10 mouse cellular contexts compared by ENCODE assay signal in genomic region chr14:32073901-32074300, GRCm38 (mm10). TPM values are rescaled to one million over a fixed set of nuclear protein-coding genes. Genes with fewer than 3 reads are reported as not detected.
DNase-seq lines count a peak whose midpoint lies in the region; ATAC-seq and TF ChIP-seq lines count a peak whose summit lies in the region.
"Had no signal": no experiment of that assay in that cellular context is flagged by ENCODE, and none has a peak within 500 bp of the region (broad histone marks: within the 10 kb centered on the region; RNA-seq: fewer than 3 reads in every experiment).

No protein-coding gene starts in this region.

- no peak overlapping the region for H3K4me2 ChIP-seq in intestine, embryonic 16.5 days (ENCODE audit: low read depth, low read length)
- H3K4me2 ChIP-seq in intestine, postnatal 0 days (replicated peaks; ENCODE audit: low read depth): no peak overlapping the region
- no peak overlapping the region for H3K4me2 ChIP-seq in kidney, embryonic 14.5 days (replicated peaks; ENCODE audit: low read depth, low read length)
- H3K4me2 ChIP-seq in midbrain, embryonic 15.5 days: no peak overlapping the region
- H3K4me2 ChIP-seq: embryonic facial prominence, embryonic 15.5 days; intestine, embryonic 15.5 days had no signal

- ATAC-seq in intestine, embryonic 16.5 days: 0 out of 2 replicates have a peak, but pooled peaks have one; percentile 18
- no peak for ATAC-seq in intestine, postnatal 0 days
- peak; percentile 89 for ATAC-seq in kidney, embryonic 14.5 days (ENCODE audit: low FRiP score, low TSS enrichment)
- no peak for ATAC-seq in midbrain, embryonic 15.5 days (replicated peaks)
- ATAC-seq: intestine, embryonic 15.5 days had no signal

- no peak overlapping the region for H3K9ac ChIP-seq in intestine, embryonic 16.5 days (ENCODE audit: low read depth, low read length)
- H3K9ac ChIP-seq in intestine, postnatal 0 days (ENCODE audit: low read depth, low read length): no peak overlapping the region
- no peak overlapping the region for H3K9ac ChIP-seq in kidney, embryonic 14.5 days (ENCODE audit: low read depth, low read length)
- H3K9ac ChIP-seq in midbrain, embryonic 15.5 days: no peak overlapping the region
- H3K9ac ChIP-seq: embryonic facial prominence, embryonic 15.5 days; intestine, embryonic 15.5 days had no signal

- no peaks in the 10 kb centered on the region for H3K9me3 ChIP-seq in intestine, embryonic 16.5 days (ENCODE audit: control insufficient read depth, low read length)
- H3K9me3 ChIP-seq in intestine, postnatal 0 days (ENCODE audit: control insufficient read depth): no peaks in the 10 kb centered on the region
- no peaks in the 10 kb centered on the region for H3K9me3 ChIP-seq in kidney, embryonic 14.5 days (ENCODE audit: control insufficient read depth, low read length)
- no peaks in the 10 kb centered on the region for H3K9me3 ChIP-seq in midbrain, embryonic 15.5 days
- H3K9me3 ChIP-seq: embryonic facial prominence, embryonic 15.5 days; intestine, embryonic 15.5 days had no signal

- peaks cover 22% of the 10 kb centered on the region for H3K4me1 ChIP-seq in cerebellum, adult 2 months (ENCODE audit: control insufficient read depth, insufficient read depth, low read length)
- no peaks in the 10 kb centered on the region for H3K4me1 ChIP-seq in intestine, embryonic 16.5 days (ENCODE audit: control insufficient read depth, insufficient read depth, low read length)
- no peaks in the 10 kb centered on the region for H3K4me1 ChIP-seq in intestine, postnatal 0 days (replicated peaks; ENCODE audit: control insufficient read depth, insufficient read depth, low read length)
- H3K4me1 ChIP-seq in brown adipose tissue, adult 24 weeks (ENCODE audit: control insufficient read depth, insufficient read depth, insufficient read length, low read length): peaks cover 17% of the 10 kb centered on the region
- 0 out of 2 replicates have a peak, but pooled peaks cover 8% of the 10 kb centered on the region for H3K4me1 ChIP-seq in kidney, embryonic 14.5 days (ENCODE audit: control insufficient read depth, insufficient read depth, low read length)
- H3K4me1 ChIP-seq in midbrain, embryonic 15.5 days: no peaks in the 10 kb centered on the region
- H3K4me1 ChIP-seq: embryonic facial prominence, embryonic 15.5 days; intestine, embryonic 15.5 days had no signal

- H3K27ac ChIP-seq in cerebellum, adult 2 months (ENCODE audit: insufficient read depth, low read length): no peak overlapping the region
- no peak overlapping the region for H3K27ac ChIP-seq in intestine, embryonic 16.5 days (ENCODE audit: low read length)
- no peak overlapping the region for H3K27ac ChIP-seq in intestine, postnatal 0 days (ENCODE audit: low read depth, low read length)
- H3K27ac ChIP-seq in brown adipose tissue, adult 24 weeks (replicated peaks; ENCODE audit: low read depth, low read length): peak overlapping the region; percentile 32
- peak overlapping the region; percentile 64 for H3K27ac ChIP-seq in kidney, embryonic 14.5 days (ENCODE audit: low read depth, low read length)
- H3K27ac ChIP-seq in midbrain, embryonic 15.5 days: no peak overlapping the region
- H3K27ac ChIP-seq: embryonic facial prominence, embryonic 15.5 days; intestine, embryonic 15.5 days had no signal

- no peaks in the 10 kb centered on the region for H3K36me3 ChIP-seq in intestine, embryonic 16.5 days (ENCODE audit: control insufficient read depth, insufficient read depth, low read length)
- H3K36me3 ChIP-seq in intestine, postnatal 0 days (ENCODE audit: control insufficient read depth, insufficient read depth): no peaks in the 10 kb centered on the region
- no peaks in the 10 kb centered on the region for H3K36me3 ChIP-seq in kidney, embryonic 14.5 days (ENCODE audit: control insufficient read depth, insufficient read depth, low read length)
- H3K36me3 ChIP-seq in midbrain, embryonic 15.5 days (replicated peaks): no peaks in the 10 kb centered on the region
- H3K36me3 ChIP-seq: embryonic facial prominence, embryonic 15.5 days; intestine, embryonic 15.5 days had no signal

- no peak overlapping the region for H3K4me3 ChIP-seq in cerebellum, adult 2 months (replicated peaks; ENCODE audit: insufficient read depth, low read depth, low read length)
- H3K4me3 ChIP-seq in intestine, embryonic 16.5 days (ENCODE audit: low read length): no peak overlapping the region
- H3K4me3 ChIP-seq in intestine, postnatal 0 days (ENCODE audit: low read depth, low read length): no peak overlapping the region
- H3K4me3 ChIP-seq in brown adipose tissue, adult 24 weeks (ENCODE audit: insufficient read depth, low read depth, low read length): no peak overlapping the region
- H3K4me3 ChIP-seq in kidney, embryonic 14.5 days (ENCODE audit: low read length): no peak overlapping the region
- H3K4me3 ChIP-seq in midbrain, embryonic 15.5 days: no peak overlapping the region
- H3K4me3 ChIP-seq: embryonic facial prominence, embryonic 15.5 days; intestine, embryonic 15.5 days had no signal

- no peak for TF ChIP-seq POLR2A in cerebellum, adult 2 months (IDR thresholded peaks at IDR 0.05; ENCODE audit: borderline replicate concordance, insufficient read depth, low read length)

- WGBS in cerebellum, adult 2 months: 25% methylated on average over 7 of the region's 7 CpGs
- WGBS in intestine, embryonic 16.5 days: 60% methylated on average over 7 of the region's 7 CpGs
- 58% methylated on average over 7 of the region's 7 CpGs for WGBS in intestine, postnatal 0 days
- WGBS in kidney, embryonic 14.5 days: 25% methylated on average over 7 of the region's 7 CpGs
- WGBS in midbrain, embryonic 15.5 days: 72% methylated on average over 7 of the region's 7 CpGs

- peak; percentile 39 to 49 for DNase-seq in cerebellum, adult 2 months
- no peak for DNase-seq in cerebellum, adult 9-10 months
- no peak for DNase-seq in right cerebral cortex, postnatal 14 days

- no peak for TF ChIP-seq CTCF in cerebellum, adult 2 months (IDR thresholded peaks at IDR 0.05; ENCODE audit: borderline replicate concordance, insufficient read depth, low read depth, low read length)
- no peak for TF ChIP-seq CTCF in intestine, postnatal 0 days (IDR thresholded peaks at IDR 0.05; ENCODE audit: low read depth)

- no peaks in the 10 kb centered on the region for H3K27me3 ChIP-seq in cerebellum, adult 2 months (ENCODE audit: control insufficient read depth, insufficient read depth, low read length)
- H3K27me3 ChIP-seq in intestine, embryonic 16.5 days (replicated peaks; ENCODE audit: control insufficient read depth, insufficient read depth, low read length): no peaks in the 10 kb centered on the region
- H3K27me3 ChIP-seq in intestine, postnatal 0 days (replicated peaks; ENCODE audit: control insufficient read depth, insufficient read depth, low read length): no peaks in the 10 kb centered on the region
- H3K27me3 ChIP-seq in kidney, embryonic 14.5 days (ENCODE audit: control insufficient read depth, insufficient read depth, low read length): no peaks in the 10 kb centered on the region
- H3K27me3 ChIP-seq in midbrain, embryonic 15.5 days (replicated peaks): no peaks in the 10 kb centered on the region
- H3K27me3 ChIP-seq: embryonic facial prominence, embryonic 15.5 days; intestine, embryonic 15.5 days had no signal

RNA-seq across cellular contexts. Expression of gene Oxnad1, which starts 11.3 kb away (rescaled TPM):
- 25.3 and 31.5 TPM in 2 replicates for polyA plus RNA-seq in cerebellum, adult 2 months (2012; rRNA removed)
- 30.5 and 41.1 TPM in 2 replicates for polyA plus RNA-seq in intestine, embryonic 16.5 days (2015; fragmentation: Nextera tagmentation; extraction: Ambion mirVana)
- 19.3 and 22.4 TPM in 2 replicates for polyA plus RNA-seq in intestine, postnatal 0 days (2015; fragmentation: Nextera tagmentation; extraction: Ambion mirVana)
- 88.6 and 102 TPM in 2 replicates for polyA plus RNA-seq in brown adipose tissue, adult 24 weeks (2012; ENCODE audit: insufficient read depth, insufficient read length, missing spikeins)
- polyA plus RNA-seq in kidney, embryonic 14.5 days (2014; fragmentation: Nextera tagmentation; extraction: Ambion mirVana): 29.1 and 33.6 TPM in 2 replicates
- polyA plus RNA-seq in midbrain, embryonic 15.5 days (2015; fragmentation: Nextera tagmentation; extraction: Ambion mirVana): 19.6 and 19.7 TPM in 2 replicates

RNA-seq across cellular contexts. Expression of gene Dph3, which starts 11.6 kb away (rescaled TPM):
- polyA plus RNA-seq in cerebellum, adult 2 months (2012; rRNA removed): 54.6 and 58.3 TPM in 2 replicates
- polyA plus RNA-seq in intestine, embryonic 16.5 days (2015; fragmentation: Nextera tagmentation; extraction: Ambion mirVana): 91.4 and 104 TPM in 2 replicates
- 103 and 111 TPM in 2 replicates for polyA plus RNA-seq in intestine, postnatal 0 days (2015; fragmentation: Nextera tagmentation; extraction: Ambion mirVana)
- polyA plus RNA-seq in brown adipose tissue, adult 24 weeks (2012; ENCODE audit: insufficient read depth, insufficient read length, missing spikeins): 87.7 and 128 TPM in 2 replicates
- 102 and 136 TPM in 2 replicates for polyA plus RNA-seq in kidney, embryonic 14.5 days (2014; fragmentation: Nextera tagmentation; extraction: Ambion mirVana)
- 67.2 and 70.2 TPM in 2 replicates for polyA plus RNA-seq in midbrain, embryonic 15.5 days (2015; fragmentation: Nextera tagmentation; extraction: Ambion mirVana)

RNA-seq across cellular contexts. Expression of gene Galnt15, which starts 45.1 kb away (rescaled TPM):
- 14.5 and 16.7 TPM in 2 replicates for polyA plus RNA-seq in cerebellum, adult 2 months (2012; rRNA removed)
- 0.02 and 0.05 TPM in 2 replicates for polyA plus RNA-seq in intestine, embryonic 16.5 days (2015; fragmentation: Nextera tagmentation; extraction: Ambion mirVana)
- 0.35 and 0.42 TPM in 2 replicates for polyA plus RNA-seq in intestine, postnatal 0 days (2015; fragmentation: Nextera tagmentation; extraction: Ambion mirVana)
- polyA plus RNA-seq in brown adipose tissue, adult 24 weeks (2012; ENCODE audit: insufficient read depth, insufficient read length, missing spikeins): 4.0 and 6.2 TPM in 2 replicates
- polyA plus RNA-seq in kidney, embryonic 14.5 days (2014; fragmentation: Nextera tagmentation; extraction: Ambion mirVana): 0.34 and 0.56 TPM in 2 replicates
- polyA plus RNA-seq in midbrain, embryonic 15.5 days (2015; fragmentation: Nextera tagmentation; extraction: Ambion mirVana): 0.40 and 0.46 TPM in 2 replicates

Comparison
In these comparisons a context has a peak if more than half of its experiments do, and no peak if none do; other contexts are left out.
1. DNase-seq: peak in cerebellum, adult 2 months (2 of 2); none in cerebellum, adult 9-10 months (single experiment) and right cerebral cortex, postnatal 14 days (single experiment).
2. ATAC-seq: peak in intestine, embryonic 16.5 days (single experiment) and kidney, embryonic 14.5 days (single experiment); none in intestine, postnatal 0 days (single experiment) and midbrain, embryonic 15.5 days (single experiment).
3. H3K27ac ChIP-seq: peak in brown adipose tissue, adult 24 weeks (single experiment) and kidney, embryonic 14.5 days (single experiment); none in cerebellum, adult 2 months (single experiment), intestine, embryonic 16.5 days (single experiment), intestine, postnatal 0 days (single experiment) and midbrain, embryonic 15.5 days (single experiment).